Mouse (Mus musculus) myocyte (in vitro differentiated cells): ENCODE data around the gene Cep44.

Experiments
- MYOD1 ChIP-seq, 3 experiments: IDR thresholded peaks; one replicate each; pipeline ENCODE4 v1.6.1; 2011; ENCODE audit warnings: control low read depth in 2 of 3, low read depth in 2 of 3, mild to moderate bottlenecking in 2 of 3, moderate library complexity in 1 of 3; ENCODE audit not compliant: insufficient read length in 2 of 3, control insufficient read depth in 1 of 3
- POLR2A ChIP-seq: IDR thresholded peaks from one replicate; pipeline ENCODE4 v1.6.1; 2011; ENCODE audit warnings: low read depth, mild to moderate bottlenecking, control low read depth, moderate library complexity; ENCODE audit not compliant: insufficient read length

- TF ChIP-seq MYOD1 (IDR thresholded peaks at IDR 0.05; ENCODE audit: control insufficient read depth in 1 of 3, insufficient read length in 2 of 3, low read depth in 2 of 3): no peak
- no peak for TF ChIP-seq POLR2A
Measured at GRCm38 (mm10) chr8:56530359-56530758, 20.5 kb downstream of the Cep44 start.
